Mouse (Mus musculus): Measurements from ENCODE around the gene Wsb1.
"Not testable (repeated sequence)": the region's sequence is repeated elsewhere in the genome, so short reads cannot be mapped to it uniquely, and the experiment has no call there.

The Wsb1 gene

GRCm38 (mm10) chr11:79267171-79267570 lies 12.7 kb upstream of the Wsb1 start:
- in situ Hi-C loops (cut with MseI, MboI), result no loop called here

- in situ Hi-C loops (cut with MseI, MboI), result no loop called here
Observed at GRCm38 (mm10) chr11:79264376-79264775, 9.9 kb upstream of the Wsb1 start.

GRCm38 (mm10) chr11:79260126-79260525 lies 5.7 kb upstream of the Wsb1 start:
- in situ Hi-C loops (cut with MseI, MboI), result not testable (repeated sequence)

GRCm38 (mm10) chr11:79258738-79259137 lies 4.3 kb upstream of the Wsb1 start:
- in situ Hi-C loops (cut with MseI, MboI), result no loop called here

GRCm38 (mm10) chr11:79253542-79254390 lies 705 bp downstream of the Wsb1 start:
- in situ Hi-C loops (cut with MseI, MboI), result no loop called here

GRCm38 (mm10) chr11:79252881-79253541 lies 1.5 kb downstream of the Wsb1 start:
- in situ Hi-C loops (cut with MseI, MboI), result no loop called here

GRCm38 (mm10) chr11:79239024-79239423 lies 15.4 kb downstream of the Wsb1 start:
- in situ Hi-C loops (cut with MseI, MboI), result no loop called here

- in situ Hi-C loops (cut with MseI, MboI), result no loop called here
Observed at GRCm38 (mm10) chr11:79238398-79238752, 16.1 kb downstream of the Wsb1 start.

- in situ Hi-C loops (cut with MseI, MboI), result no loop called here
Observed at GRCm38 (mm10) chr11:79237644-79238397, 16.6 kb downstream of the Wsb1 start.

- in situ Hi-C loops (cut with MseI, MboI), result no loop called here
Observed at GRCm38 (mm10) chr11:79230251-79230570, 24.3 kb downstream of the Wsb1 start.

- in situ Hi-C loops (cut with MseI, MboI), result loop anchor here in 1 of 2 experiments (5.0 kb wide), 1 partner anchor 63 kb away; no protein-coding TSS in a partner anchor
Observed at GRCm38 (mm10) chr11:79229561-79230250, 24.8 kb downstream of the Wsb1 start.

GRCm38 (mm10) chr11:79229057-79229504 lies 25.4 kb downstream of the Wsb1 start:
- in situ Hi-C loops (cut with MseI, MboI), result loop anchor here in 1 of 2 experiments (5.0 kb wide), 1 partner anchor 63 kb away; no protein-coding TSS in a partner anchor

- in situ Hi-C loops (cut with MseI, MboI), result loop anchor here in 1 of 2 experiments (5.0 kb wide), 1 partner anchor 64 kb away; no protein-coding TSS in a partner anchor
Observed at GRCm38 (mm10) chr11:79228089-79228488, 26.4 kb downstream of the Wsb1 start.

GRCm38 (mm10) chr11:79225371-79226155 lies 28.9 kb downstream of the Wsb1 start:
- in situ Hi-C loops (cut with MseI, MboI), result loop anchor here in 1 of 2 experiments (5.0 kb wide), 1 partner anchor 67 kb away; no protein-coding TSS in a partner anchor

- in situ Hi-C loops (cut with MseI, MboI), result loop anchor here (5.0 kb wide), 1 partner anchor 68 kb away; no protein-coding TSS in a partner anchor
Observed at GRCm38 (mm10) chr11:79224562-79225280, 29.8 kb downstream of the Wsb1 start.

- in situ Hi-C loops (cut with MseI, MboI), result loop anchor here in 1 of 2 experiments (5.0 kb wide), 1 partner anchor 69 kb away; no protein-coding TSS in a partner anchor
Observed at GRCm38 (mm10) chr11:79223420-79223819, 31.1 kb downstream of the Wsb1 start.

GRCm38 (mm10) chr11:79222661-79223060 lies 31.8 kb downstream of the Wsb1 start:
- in situ Hi-C loops (cut with MseI, MboI), result loop anchor here in 1 of 2 experiments (5.0 kb wide), 1 partner anchor 70 kb away; no protein-coding TSS in a partner anchor

- in situ Hi-C loops (cut with MseI, MboI), result loop anchor here in 1 of 2 experiments (5.0 kb wide), 1 partner anchor 71 kb away; no protein-coding TSS in a partner anchor
Observed at GRCm38 (mm10) chr11:79221641-79222040, 32.8 kb downstream of the Wsb1 start.

- in situ Hi-C loops (cut with MseI, MboI), result loop anchor here in 1 of 2 experiments (10.0 kb wide), 1 partner anchor 254 kb away; no protein-coding TSS in a partner anchor
Observed at GRCm38 (mm10) chr11:79218936-79219626, 35.4 kb downstream of the Wsb1 start.

All from mouse trophoblast stem cell (cell line).